Mouse (Mus musculus) gastrocnemius, adult 18-20 months (tissue): ENCODE results near the gene Dscam. TPM values are rescaled to one million over a fixed set of nuclear protein-coding genes. Genes with fewer than 3 reads are reported as not detected.
"Not testable (repeated sequence)": the region's sequence is repeated elsewhere in the genome, so short reads cannot be mapped to it uniquely, and the experiment has no call there.

Experiments
- DNase-seq: peaks from one replicate; pipeline ENCODE4 v3.0.0; 2021; ENCODE audit warnings: low spot score
- total RNA-seq, 2 experiments: library from RNA; stranded (reverse); gene quantifications; 2 replicates each; pipeline ENCODE4 v1.2.3; 2021

Gene Dscam
- total RNA-seq, 2 experiments from 2014 or later: not detected

DNA sequence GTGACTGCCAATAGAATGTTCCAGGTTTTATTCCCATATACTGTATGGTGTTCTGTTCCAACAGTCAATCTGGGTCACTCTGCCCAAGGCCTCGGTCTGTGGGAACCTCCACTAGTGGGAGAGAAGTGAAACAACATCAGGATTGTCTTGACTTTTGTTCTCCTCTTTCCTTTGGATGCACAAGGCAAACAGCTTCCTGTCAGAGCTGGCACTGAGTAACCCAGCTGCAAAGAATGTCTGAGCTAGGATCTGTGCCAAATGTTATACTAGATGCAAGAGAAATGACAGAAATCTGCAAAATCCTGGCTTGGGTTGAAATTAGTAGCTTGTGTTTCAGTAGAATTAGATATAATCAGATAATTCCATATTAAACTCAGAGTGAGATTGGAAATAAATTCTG, 282.5 kb downstream of the Dscam start:
- DNase-seq: no peak

DNA sequence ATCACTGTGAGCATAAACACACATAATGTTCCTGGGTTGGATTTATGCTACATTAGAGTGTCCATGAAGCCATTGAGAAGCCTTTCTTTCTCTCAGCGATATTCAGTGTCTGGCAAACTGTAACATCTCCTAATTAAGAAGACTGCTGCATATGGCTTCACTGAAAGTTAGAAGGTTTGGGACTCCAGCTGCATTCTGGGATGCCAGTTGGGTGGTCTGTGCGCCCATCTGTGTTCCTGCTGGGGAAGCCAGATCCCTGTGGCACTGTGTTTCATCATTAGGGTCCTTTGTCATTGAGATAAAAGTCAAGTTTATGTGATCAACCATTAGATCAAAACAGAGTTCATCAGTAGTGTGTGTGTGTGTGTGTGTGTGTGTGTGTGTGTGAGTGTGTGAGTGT, 284.7 kb downstream of the Dscam start:
- DNase-seq: no peak

DNA sequence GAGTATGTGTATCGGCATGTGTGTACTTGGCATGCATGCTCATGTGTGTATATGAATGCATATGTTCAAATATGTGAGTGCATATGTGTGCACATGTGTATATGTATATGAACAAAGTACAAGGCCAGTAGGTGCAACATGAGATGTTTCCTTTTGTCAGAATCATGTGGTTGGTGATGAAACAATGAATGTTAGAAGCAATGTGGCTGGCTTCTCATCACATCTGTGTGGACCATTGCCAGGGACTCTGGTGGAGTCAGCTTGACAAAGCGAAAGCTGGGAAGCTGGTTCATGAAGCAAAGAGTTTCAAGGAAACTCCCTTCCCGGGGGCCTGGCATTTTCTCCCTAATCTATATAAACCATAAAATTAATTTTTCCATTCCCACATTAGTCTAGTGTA, 286.0 kb downstream of the Dscam start:
- not testable (repeated sequence) for DNase-seq

DNA sequence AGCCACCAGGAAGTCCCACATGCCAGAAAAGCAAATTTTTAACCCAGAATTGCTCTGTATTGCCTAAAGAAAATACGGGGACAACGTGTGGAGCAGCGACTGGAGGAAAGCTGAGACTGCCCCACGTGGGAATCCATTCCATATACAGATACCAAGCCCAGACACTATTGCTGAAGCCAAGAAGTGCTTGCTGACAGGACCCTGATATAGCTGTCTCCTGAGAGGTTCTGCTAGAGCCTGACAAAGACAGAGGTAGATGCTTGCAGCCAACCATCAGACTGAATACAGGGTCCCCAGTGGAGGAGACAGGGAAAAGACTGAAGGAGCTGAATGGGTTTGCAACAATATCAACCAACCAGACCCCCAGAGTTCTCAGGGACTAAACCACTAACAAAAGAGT, 293.3 kb downstream of the Dscam start:
- no peak for DNase-seq

DNA sequence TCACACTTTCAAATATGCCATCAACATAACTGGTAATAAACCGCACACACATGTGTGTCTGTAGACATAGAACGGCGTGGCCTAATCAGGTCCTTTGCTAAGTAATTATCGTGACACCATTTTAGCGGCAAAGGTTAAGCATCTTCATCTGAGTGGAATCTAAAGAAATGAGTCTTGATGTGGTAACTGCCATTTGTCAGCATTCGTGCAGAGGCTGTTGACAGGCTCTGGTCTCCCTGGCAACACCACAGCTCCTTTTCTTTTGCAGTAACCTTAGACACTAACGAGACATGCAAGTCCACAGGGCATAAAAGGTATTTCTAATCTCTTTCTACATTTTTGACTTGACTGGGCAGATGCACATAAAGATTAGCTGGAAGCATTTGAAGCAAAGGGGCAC, 297.8 kb downstream of the Dscam start:
- no peak for DNase-seq

DNA sequence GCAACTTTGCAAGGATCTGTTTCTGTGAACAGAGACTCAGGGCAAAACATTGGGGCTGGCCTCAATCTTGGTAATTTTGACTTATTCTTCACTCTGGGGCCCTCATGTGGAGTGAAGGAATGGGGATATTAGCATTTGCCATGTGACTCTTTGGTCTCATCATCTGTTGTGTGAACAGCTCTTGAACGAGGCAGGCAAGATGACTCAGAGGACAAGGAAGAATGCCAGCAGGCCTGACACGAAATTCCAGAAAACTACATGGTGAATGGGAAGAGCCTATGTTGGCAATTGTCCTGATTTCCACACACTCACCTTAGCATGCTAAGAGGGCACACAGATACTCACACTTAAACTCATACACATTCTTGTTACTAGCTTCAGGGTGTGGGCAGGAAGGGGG, 313.0 kb downstream of the Dscam start:
- no peak for DNase-seq

DNA sequence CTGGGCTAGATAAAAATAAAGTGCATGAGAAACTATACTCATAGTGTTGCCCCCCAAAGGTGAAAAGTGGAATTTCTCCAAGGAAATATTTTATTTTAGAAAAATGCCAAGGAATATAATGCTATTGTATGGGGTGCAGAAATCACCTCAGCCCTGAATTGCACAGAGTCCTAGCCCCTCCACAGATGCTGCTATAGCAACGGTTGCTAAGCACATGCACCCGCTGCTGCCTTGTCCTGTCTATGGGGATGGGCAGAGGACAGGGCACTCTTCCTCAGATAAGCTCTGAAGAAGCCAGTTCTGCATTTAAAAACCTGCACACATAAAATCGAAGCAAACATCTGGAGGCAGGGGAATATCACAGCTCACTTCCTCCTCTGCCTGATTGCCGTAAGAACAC, 315.5 kb downstream of the Dscam start:
- DNase-seq: no peak

DNA sequence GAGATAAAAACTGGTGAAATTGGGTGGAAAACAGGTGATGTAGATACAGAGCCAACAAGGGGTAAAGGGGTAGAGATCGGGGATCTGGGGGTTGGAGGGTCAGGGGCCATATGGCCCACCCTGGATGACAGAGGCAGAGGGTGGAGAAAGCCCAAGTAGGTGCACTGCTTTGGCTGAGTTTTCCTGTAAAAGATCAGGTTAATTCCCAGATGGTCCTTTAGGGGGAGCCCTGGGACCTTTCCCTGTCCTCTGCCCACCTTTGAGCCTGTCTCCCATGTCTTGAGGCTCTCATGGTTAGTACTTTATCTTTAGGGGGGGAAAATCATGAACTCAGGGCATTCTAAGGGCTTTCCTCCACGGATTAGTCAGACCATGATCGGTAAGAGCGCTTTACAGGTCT, 318.2 kb downstream of the Dscam start:
- no peak for DNase-seq

DNA sequence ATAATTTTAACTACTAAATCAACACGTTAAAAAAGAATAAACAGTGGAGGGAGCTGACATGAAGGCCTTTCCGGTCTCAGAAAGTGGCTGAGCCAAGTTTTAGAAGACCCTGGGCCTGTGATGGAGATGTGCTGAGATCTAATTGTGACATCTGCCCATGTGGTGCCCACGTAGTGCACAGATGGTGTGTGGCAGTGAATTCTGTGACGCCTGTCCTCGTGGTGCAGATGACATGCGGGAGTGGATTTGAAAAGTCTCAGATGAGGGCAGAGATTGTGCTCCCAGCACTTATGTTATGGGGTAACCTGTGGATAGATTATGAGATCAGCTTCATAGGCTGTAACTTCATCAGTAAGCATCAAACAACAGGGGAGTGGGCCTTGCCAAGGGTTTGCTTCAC, 321.6 kb downstream of the Dscam start:
- no peak for DNase-seq

DNA sequence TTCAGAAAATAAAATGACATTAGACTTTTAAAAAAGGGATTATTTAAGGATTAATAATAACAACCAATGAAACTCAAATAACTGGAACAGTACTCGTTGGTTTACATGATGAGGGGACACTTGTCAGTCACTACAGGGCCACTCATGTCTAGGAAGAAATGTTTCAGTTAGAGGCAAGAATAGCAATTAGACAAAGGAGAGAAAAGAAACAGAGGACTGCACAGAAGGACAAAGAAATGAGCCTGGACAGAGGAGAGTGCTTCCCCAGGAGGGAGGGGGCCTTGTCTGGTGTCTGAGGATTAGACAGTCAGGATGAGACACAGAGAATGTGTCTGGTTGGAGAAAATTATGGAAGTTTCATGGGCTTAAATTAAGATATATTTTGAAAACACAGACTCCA, 324.0 kb downstream of the Dscam start:
- DNase-seq: no peak

DNA sequence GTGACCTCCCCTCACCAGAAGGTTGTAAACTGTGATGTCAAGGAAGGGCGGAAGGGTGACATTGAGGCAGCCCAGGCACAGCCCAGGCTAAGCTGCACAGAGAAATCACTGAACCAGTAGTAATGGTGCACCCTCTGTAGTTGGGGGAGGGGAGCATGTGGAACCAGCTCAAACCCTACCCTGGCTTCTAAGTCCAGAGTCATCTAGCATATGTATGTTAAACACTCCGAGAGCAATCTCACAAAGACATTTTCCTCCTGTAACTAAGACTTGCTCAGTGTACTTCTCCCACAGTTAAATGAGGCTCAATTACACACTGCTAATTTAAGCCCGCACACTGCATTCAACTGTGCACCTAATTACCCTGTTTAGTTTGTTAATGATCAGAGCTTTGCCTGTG, 324.4 kb downstream of the Dscam start:
- DNase-seq: no peak

DNA sequence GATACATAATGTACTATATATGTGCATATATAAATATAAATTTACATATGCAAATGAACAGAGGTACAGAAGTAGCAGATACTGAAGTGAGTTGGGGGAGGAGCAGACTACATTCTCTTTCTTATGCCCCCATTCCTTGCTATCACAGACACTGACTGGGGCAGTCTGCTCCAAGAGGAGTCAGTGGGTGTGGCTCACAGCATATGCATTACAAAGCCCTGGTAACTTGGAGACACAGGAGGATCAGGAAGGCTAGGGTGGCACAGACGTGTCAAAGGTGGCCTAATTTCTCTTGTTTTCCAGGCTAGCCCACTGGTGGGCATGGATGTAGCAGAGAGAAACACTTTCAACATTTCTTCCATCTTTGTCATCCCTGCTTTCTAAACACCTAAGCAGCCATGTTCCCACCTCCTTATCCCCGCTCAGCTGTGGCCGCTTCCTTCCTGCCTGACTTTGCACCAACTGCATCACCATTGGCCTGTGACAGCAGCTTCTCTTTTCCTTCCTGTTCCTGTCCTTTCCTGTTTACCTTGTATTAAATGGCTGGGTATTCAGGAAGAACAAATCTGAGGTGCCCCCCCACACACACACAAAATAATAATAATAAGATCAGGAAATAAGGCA, 325.0 kb downstream of the Dscam start:
- DNase-seq: no peak

DNA sequence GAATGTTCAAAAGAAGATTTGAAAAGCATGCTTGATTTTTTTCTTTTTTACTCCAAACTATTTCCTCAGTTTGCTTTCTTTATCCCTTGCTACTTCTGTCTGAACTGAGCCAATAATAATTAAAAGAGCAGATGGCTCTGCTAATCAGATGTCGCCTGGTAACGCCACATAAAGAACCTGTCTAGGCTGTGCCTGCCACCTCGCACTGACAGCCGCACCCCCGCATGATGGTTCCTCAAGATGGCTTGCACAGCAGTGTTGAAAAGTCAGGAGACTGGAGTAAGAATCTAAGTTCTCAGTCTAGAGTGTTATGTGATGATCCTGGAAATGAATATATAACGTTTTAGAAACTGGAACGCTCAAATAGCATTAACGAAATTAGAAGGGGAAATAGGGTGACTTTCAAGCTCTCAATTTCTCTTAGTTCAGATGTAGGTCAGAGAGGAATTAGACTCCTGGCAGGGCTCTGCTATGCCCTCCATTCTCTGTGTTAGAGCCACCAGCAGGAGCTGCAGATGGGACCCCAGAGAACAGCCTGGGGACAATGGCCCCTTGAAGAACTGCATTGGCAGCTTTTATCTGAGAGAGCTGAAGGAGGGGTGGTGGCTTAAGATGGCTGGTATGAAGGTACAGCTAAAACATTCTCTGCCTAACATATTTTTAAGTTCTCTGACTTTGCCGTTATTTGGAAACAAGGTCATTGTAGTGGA, 326.7 kb downstream of the Dscam start:
- no peak for DNase-seq

DNA sequence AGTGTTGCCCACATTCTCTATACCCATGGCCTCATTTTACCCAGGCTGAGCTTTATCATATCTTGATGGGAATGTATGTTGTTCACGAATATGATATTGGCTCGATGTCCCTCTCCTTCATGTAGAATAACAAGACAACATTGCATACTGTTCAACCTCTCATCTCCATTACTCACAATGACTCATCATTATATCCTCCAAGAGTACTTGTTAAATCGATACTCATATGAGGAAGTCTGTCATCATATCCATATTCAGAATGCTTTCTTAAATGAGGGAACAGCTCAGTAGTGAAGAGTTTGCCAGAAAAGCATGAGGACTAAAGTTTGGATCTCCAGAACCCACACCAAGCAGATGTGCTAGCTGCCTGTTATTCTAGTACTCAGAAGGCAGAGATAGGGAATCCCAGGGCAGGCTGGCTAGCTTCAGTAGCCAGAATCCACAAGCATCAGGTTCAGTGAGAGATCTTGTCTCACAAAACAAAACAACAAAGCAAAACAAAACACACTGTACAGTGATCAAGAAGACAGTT, 327.7 kb downstream of the Dscam start:
- no peak for DNase-seq

DNA sequence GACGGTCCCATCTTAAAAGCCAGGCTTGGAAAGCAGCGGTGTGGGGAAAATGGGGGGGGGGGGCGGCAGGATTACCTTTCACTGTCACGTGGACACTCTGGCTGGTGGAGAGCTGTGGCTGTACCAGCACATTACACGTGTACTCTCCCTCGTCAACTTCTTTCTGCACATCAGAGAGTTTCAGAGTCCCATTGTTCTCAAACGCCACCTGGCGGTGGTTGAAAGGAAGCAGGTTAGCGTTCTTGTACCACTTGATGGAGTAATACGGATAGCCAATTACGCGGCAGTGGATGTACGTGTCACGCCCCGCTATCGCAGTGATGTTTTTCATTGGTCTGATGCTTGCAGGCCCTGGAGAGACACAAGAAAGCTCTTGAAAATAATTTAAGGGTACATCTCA, 350.9 kb downstream of the Dscam start:
- DNase-seq: peak; percentile 2

DNA sequence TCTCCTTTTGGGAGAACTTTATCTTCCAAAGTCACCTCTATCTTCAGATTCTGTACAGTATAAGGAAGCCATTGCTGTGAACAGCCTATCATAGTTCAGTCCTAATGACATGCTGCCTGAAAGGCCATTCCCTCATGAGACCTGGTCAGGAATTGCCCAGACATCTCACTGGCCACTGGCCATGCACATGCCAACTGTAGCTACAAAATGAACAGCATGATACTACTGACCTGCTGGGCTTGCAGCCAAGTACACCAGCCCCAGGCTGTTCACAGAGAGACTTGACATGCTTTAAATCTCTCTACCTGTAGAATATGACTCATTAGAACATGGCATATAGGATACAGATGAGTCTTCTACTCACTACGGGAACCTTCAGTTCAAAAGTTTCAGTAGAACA, 364.3 kb downstream of the Dscam start:
- no peak for DNase-seq

DNA sequence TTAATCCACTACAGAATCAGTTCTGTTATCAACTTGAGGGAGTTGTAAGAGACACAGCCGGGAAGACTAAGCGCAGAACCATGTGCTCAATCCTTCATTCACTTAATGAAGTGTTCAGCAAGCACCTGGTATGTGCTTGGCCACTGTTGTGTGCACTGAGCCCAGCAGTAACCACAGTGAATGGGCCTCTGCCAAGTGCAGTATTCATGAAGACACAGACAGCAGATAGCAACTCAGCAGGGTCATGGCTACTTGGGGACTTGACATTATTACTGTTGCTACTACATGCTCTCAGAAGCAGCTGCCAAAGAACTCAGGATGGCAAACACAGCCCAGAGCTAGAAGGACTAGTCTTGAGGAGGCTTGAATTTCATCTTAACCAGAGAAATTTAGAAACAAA, 367.9 kb downstream of the Dscam start:
- no peak for DNase-seq

DNA sequence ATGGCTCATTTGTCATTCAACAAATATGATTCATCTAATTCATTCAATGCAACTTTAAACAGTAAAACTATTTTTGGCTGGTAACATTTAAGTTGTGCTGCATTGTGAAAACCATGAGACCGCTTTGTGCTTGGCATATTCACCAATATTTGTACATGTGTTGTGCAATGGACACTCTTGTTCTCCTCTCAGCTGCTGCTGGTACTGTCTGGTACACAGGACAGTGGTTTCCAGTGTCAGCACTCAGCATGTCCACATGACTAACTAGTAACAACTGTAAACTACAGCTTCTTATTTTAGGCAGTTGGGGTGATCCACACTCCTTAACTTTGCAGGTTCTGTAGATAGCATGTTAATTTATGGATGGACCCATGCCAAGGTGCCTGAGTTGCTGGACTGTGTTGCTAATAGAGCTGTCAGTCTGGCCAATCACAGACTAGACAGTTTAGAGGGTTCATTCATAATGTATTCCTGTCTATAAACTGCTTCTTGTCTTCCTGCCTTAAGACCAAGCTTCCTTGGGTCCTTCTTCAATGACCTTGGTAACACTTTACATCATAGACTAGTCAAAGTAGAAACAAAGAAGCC, 368.8 kb downstream of the Dscam start:
- DNase-seq: no peak

DNA sequence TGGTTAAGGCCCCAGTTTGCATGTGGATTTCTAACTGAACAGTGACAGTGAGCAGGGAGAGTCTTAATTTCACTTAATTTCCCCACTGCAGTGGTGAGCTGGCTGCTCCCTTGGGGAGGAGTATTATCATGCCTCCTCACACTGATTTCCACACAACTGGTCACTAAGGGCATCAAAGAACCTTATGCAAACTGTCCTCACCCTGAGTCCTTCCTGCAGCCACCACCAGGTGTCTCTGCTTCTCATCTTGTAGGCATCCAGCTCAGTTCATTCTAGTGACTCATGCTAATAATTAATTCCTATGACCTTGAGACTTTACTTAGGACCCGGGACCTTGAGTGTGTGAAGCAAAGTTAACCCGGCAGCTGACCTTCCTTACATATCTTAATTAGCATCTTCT, 375.1 kb downstream of the Dscam start:
- no peak for DNase-seq

DNA sequence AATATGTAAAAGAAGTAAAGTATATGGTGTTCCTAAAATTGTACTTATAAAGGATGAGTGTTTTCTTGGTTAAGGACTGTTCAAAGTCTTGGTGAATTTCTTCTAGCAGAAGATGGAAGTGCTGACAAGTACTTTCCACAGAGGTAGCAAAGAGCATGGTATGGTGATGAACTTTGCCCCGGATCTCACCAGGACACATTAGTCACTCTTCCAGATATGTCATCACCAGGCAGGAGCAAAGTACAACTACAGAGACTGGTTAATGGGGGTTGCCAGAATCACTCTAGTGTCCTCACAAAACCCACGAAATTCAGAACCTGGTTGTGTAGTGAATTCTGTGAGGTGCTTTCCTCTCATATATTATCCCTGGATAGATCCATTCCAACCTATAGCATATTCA, 379.2 kb downstream of the Dscam start:
- no peak for DNase-seq

DNA sequence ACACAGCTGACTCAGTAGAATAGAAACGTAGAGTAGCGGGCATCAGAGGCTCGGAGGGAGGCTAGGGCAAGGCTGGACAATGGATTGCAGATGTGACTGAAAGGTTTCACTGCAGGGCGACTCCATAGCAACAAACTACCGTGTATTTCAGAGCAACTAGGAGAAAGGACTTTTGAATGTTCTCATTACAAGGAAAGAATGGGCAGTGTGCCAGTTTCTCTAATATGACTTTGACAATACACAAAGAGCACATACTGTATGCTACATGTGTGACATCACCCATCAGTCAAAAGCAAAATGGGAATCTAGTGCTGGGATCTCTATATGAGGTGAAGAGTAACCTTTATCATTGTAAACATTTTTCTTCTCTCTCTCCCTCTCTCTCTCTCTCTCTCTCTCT, 382.3 kb downstream of the Dscam start:
- no peak for DNase-seq

DNA sequence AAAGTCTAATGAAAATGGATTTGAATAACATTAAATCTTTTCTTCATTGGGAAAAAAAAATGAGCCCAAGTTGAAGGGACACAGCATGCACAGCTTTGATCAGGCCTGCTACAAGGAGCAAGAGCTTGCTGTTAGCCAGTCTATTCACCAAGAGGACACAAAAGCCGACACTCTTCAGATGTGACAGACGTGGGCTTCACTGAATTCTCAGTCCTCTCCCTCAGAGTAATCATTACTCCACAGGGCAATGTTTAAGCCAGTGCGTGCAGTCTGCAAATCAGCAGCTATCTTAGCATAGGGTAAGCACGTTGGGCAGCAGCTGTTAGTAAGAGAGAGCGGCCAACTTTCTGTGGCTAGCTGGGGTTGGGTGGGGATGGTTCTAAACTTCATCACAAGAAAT, 391.5 kb downstream of the Dscam start:
- DNase-seq: no peak

DNA sequence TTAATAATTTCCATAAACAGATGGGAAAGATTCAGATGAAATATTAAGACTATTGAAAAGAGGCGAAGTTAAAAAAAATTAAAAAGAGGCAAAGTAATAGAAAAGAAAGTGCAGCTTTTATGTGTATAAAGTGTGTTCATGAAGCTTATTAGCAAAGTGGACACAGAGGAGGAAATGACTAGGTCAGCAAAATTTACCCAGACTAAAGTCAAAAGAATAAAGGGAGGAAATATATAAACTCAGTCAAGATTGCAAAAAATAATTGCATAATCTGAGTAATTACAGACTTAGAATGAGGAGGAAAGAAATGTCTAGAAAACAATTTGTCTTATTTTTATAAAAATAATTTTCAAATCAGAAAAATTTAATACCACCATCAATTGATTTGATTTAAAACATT, 396.3 kb downstream of the Dscam start:
- no peak for DNase-seq
